Mouse (Mus musculus) forebrain, embryonic 14.5 days (tissue): ENCODE measurements around the gene Marc2. TPM values are rescaled to one million over a fixed set of nuclear protein-coding genes. Genes with fewer than 3 reads are reported as not detected.

Experiments
- ATAC-seq: fragments of 200-750 bp; cut with Nextera tagmentation; 2 replicates; pipeline ENCODE4 v1.8.0; 2017; ENCODE audit warnings: mild to moderate bottlenecking, moderate library complexity
- DNase-seq: peaks from one replicate; pipeline ENCODE4 v3.0.0-alpha.2; 2015; ENCODE audit warnings: low spot score
- H3K27ac ChIP-seq: fragments of 300-500 bp; sonication (generic); 2 replicates; pipeline ENCODE4 v1.5.1; 2014; ENCODE audit warnings: low read depth, mild to moderate bottlenecking, control low read depth, low read length, moderate library complexity
- H3K27me3 ChIP-seq: fragments of 300-500 bp; sonication (generic); replicated peaks from 2 replicates; pipeline ENCODE4 v1.6.1; 2014; ENCODE audit warnings: low read length, control low read depth, mixed read lengths; ENCODE audit not compliant: control insufficient read depth, insufficient read depth
- H3K36me3 ChIP-seq: fragments of 300-500 bp; sonication (generic); 2 replicates; pipeline ENCODE4 v1.6.1; 2014; ENCODE audit warnings: low read length, control low read depth; ENCODE audit not compliant: control insufficient read depth, insufficient read depth
- H3K4me1 ChIP-seq: fragments of 300-500 bp; sonication (generic); 2 replicates; pipeline ENCODE4 v1.6.1; 2014; ENCODE audit warnings: antibody characterized with exemption, low read length, control low read depth; ENCODE audit not compliant: control insufficient read depth, insufficient read depth
- H3K4me2 ChIP-seq: fragments of 300-500 bp; sonication (generic); 2 replicates; pipeline ENCODE4 v1.6.1; 2014; ENCODE audit warnings: mild to moderate bottlenecking, control low read depth, low read length
- H3K4me3 ChIP-seq: fragments of 300-500 bp; sonication (generic); 2 replicates; pipeline ENCODE4 v1.5.1; 2014; ENCODE audit warnings: low read depth, low read length, control low read depth
- H3K9ac ChIP-seq: fragments of 300-500 bp; sonication (generic); 2 replicates; pipeline ENCODE4 v1.6.1; 2014; ENCODE audit warnings: mild to moderate bottlenecking, low read length, control low read depth, moderate library complexity
- H3K9me3 ChIP-seq: fragments of 300-500 bp; sonication (generic); replicated peaks from 2 replicates; pipeline ENCODE4 v1.6.1; 2016; ENCODE audit warnings: low read length, control low read depth, mixed read lengths; ENCODE audit not compliant: control insufficient read depth
- WGBS: fragments of 180-500 bp; shearing (Covaris S2); extraction: QIAGEN DNeasy Blood & Tissue Kit; methylation state at CpG from one replicate; pipeline ENCODE4 v1.1.7; 2014; 5-methylcytosine and 5-hydroxymethylcytosine counted together
- polyA plus RNA-seq: library from polyadenylated mRNA; unstranded; fragments of >200 nt; fragmentation: Nextera tagmentation; extraction: Ambion mirVana; gene quantifications from 2 replicates; pipeline ENCODE4 v1.2.1, GENCODE M21; 2014

Marc2 gene
- polyA plus RNA-seq, 1 experiment from 2014 or later = 132 TPM

DNA sequence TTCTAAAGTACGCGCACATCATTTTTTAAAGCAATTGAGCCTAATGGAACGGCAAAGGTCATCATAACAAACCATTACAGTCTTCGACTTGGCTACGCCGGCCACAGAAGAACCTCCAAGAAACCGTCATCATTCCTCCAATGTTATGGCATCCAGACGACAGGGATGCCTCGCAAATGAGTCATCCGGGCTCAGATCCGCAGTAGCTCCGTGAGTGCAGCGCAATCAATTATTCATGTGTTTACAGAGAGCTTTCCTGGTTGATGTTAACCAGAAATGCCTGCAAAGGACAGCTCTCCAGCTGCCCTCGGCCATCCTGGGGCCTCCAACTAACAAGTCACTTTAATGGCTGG is 64.1 kb downstream of the Marc2 start:
- 90% methylated on average over 14 of the region's 14 CpGs for WGBS
- H3K27ac ChIP-seq = no peak overlapping the region
- ATAC-seq (no peak), DNase-seq (no peak)
- no peak overlapping the region for H3K4me2 ChIP-seq
- no peak overlapping the region for H3K9ac ChIP-seq
- H3K9me3 ChIP-seq = no peaks in the 10 kb centered on the region
- no peaks in the 10 kb centered on the region for H3K27me3 ChIP-seq
- H3K4me1 ChIP-seq = no peaks in the 10 kb centered on the region
- H3K36me3 ChIP-seq = no peaks in the 10 kb centered on the region
- H3K4me3 ChIP-seq = no peak overlapping the region

DNA sequence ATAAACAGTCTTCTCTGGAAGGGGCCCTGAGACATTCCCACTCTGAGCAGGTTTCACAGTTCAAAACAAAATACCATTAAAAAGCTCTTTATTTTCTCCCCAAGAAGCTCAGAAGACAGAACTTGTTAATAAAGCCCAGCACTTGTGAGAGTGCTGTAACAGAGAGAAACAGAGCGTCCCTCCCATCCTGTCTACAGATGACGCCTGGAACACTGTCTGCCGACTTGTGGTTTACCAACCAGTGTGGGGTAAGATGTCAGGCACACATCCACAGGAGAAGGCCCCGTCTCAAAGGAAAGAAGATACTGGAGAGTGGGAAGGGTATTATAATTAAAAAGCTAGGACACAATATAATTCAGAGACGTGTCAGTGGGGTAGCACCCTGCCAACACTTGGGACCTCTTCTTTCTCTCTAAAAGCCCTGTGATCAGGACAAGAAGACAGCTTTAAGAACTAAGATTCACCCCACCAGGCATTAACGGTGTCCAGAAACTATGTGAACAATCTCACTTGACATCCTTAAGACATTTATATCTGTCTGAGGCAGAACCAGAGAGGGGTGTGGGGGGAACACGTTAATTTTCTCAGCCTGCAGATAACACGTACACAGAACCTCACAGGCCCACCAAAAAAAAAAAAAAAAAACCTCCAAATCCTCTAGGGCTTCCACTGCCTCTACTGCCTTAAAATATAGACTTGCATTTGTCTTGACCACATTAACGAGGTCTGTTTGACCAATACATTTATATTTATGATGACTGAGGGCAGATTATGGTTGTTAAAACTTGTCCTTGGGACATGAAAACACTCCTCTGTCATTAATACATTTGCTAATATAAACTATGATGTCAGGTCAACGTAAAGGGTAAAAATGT is 64.7 kb downstream of the Marc2 start:
- Histone ChIP-seq H3K36me3 (no peaks in the 10 kb centered on the region), H3K27ac (no peak overlapping the region), H3K27me3 (no peaks in the 10 kb centered on the region), H3K4me1 (no peaks in the 10 kb centered on the region), H3K4me2 (no peak overlapping the region), H3K9me3 (no peaks in the 10 kb centered on the region), H3K9ac (no peak overlapping the region), H3K4me3 (no peak overlapping the region)
- DNase-seq = no peak
- 86% methylated on average over 10 of the region's 10 CpGs for WGBS
- no peak for ATAC-seq

DNA sequence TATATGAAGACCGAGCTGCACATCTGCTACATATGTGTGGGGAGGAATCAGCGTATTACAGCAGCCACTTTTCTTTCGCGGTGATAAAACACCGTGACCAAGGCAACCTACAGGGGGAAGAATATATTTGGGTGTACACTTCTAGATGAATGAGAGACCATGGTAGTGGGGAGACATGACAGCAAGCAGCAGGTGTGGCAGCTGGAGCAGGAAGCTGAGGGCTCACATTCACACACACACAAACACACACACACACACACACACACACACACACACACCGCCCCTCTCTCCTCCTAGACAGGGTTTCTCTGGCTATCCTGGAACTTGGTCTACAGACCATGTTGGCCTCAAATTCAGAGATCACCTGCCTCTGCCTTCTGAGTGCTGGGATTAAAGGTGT is 68.1 kb downstream of the Marc2 start:
- no peak overlapping the region for H3K4me2 ChIP-seq
- WGBS = 97% methylated on average over 6 of the region's 6 CpGs
- ATAC-seq = no peak

DNA sequence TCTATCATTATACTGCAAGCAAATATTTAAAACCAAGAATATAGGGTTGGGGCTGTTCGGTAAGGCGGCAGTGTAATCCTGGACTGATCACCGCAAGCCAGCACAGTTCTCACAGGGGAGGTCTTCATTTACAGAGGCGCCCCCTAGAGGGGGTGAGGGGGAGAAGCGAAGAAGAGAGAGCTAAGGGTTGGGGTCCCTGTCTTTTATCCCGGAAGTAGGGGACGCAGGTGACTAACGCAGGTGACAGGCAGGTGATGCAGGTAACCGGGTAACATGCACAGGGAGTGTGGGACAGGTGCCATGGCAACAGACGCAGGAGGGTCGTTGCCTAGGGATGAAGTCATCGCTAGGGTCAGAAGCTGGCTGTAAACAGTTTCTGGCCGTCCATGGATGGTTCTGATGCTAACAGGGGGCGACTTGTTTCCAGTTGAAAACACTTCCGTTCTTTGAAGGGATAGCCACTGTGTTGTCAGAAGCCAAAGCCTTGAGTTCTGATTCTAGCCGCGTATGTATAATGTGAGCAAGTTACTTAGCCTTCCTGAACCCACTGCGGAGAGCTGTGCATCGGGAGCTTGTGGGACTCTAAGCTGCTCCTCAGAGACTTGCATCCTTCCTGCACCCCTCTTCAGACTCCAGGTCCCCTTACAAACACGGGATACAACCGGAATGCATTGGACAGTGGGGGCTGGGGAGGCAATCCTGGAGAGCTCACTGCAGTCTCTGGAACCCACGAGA is 69.0 kb downstream of the Marc2 start:
- 33% methylated on average over 22 of the region's 22 CpGs for WGBS
- Histone ChIP-seq H3K4me3 (no peak overlapping the region), H3K9ac (no peak overlapping the region), H3K27ac (no peak overlapping the region), H3K27me3 (no peaks in the 10 kb centered on the region), H3K4me2 (no peak overlapping the region), H3K9me3 (no peaks in the 10 kb centered on the region), H3K36me3 (no peaks in the 10 kb centered on the region), H3K4me1 (no peaks in the 10 kb centered on the region)
- ATAC-seq (no peak), DNase-seq (peak; percentile 8)

More for the DNA sequence above, 68.1 kb downstream of the Marc2 start:
- no peak for DNase-seq
- H3K36me3 ChIP-seq = no peaks in the 10 kb centered on the region
- no peaks in the 10 kb centered on the region for H3K4me1 ChIP-seq
- no peaks in the 10 kb centered on the region for H3K9me3 ChIP-seq
- no peak overlapping the region for H3K9ac ChIP-seq
- H3K27me3 ChIP-seq = no peaks in the 10 kb centered on the region
- no peak overlapping the region for H3K27ac ChIP-seq
- H3K4me3 ChIP-seq = no peak overlapping the region

DNA sequence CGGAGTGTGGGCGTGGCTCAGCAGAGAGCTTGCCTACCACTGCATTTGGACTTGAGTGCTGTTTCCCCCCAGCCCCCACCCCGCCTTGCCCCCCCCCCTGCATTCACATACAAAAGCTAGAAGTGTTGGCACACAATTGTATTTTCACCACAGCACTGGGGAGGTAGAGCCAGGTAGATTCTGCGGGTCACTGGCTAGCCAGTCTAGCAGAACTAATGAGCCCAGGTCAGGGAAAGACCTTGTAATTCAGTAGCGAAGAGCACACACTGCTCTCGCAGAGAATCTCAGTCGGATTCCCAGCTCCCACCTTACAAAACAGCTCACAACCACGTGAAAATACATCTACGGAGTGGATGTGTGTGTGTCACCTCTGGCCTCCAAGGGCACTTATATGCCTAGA is 71.0 kb downstream of the Marc2 start:
- Histone ChIP-seq H3K27me3 (no peaks in the 10 kb centered on the region), H3K4me3 (no peak overlapping the region), H3K9ac (no peak overlapping the region), H3K9me3 (no peaks in the 10 kb centered on the region), H3K4me2 (no peak overlapping the region), H3K36me3 (no peaks in the 10 kb centered on the region), H3K27ac (no peak overlapping the region), H3K4me1 (no peaks in the 10 kb centered on the region)
- ATAC-seq = no peak
- 56% methylated on average over 9 of the region's 9 CpGs for WGBS
- DNase-seq = no peak

DNA sequence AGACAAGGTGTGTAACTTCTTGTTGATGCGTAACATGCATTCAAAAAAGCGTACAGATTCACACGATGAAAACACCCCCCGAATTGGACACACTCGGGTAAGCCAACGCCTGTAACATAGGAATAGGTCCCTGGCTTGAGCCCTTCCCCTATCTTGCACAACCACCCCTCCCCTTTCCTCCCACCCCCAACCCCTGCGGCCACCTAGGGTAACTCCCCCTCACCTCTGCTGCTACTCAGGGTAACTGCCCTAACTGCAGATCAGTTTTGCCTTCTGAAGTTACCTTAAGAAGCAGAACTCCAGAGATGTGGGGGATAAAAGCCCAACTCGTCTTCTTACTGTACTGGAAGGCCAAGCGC is 74.4 kb downstream of the Marc2 start:
- Histone ChIP-seq H3K27me3 (no peaks in the 10 kb centered on the region), H3K4me2 (peak overlapping the region; percentile 7; the same call in 1 of the 2 replicates), H3K36me3 (no peaks in the 10 kb centered on the region), H3K27ac (no peak overlapping the region), H3K4me1 (no peaks in the 10 kb centered on the region), H3K9me3 (no peaks in the 10 kb centered on the region), H3K9ac (no peak overlapping the region; the same call in 1 of the 2 replicates), H3K4me3 (no peak overlapping the region)
- no peak for DNase-seq
- ATAC-seq = no peak
- 12% methylated on average over 9 of the region's 9 CpGs for WGBS

DNA sequence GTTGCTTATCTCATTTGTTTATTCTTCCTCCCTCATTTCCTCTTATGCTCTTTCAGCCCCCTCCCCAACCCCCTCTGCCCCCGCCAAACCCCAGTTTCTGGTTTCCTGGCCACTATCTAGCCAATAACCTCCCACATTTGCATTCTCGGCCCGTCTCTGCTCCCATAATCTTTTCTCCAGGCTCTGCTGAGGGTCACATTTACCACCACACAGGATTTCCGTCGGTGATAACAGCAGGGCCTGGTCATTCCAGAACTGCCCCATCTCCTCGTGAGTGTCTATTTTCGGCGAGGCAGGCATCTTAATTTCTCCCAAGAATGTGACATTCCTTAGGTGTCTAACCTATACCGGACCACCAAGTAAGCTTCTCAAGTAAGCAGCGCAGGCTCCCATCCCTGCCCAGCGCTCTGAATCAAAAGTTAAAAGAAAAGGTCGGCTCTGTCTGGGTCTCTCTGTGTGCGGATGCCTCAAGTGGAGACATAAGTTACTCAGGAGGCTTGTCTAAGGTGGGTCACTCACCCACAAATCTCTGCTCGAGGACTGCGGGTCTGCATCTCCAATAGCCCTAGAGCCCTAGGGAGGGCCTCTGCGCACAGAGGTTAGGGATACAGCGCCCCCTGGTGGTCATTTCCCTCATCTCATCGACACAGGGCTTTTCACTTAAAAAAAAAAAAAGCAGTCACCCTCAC is 74.9 kb downstream of the Marc2 start:
- Histone ChIP-seq H3K36me3 (no peaks in the 10 kb centered on the region), H3K27ac (no peak overlapping the region), H3K9ac (no peak overlapping the region), H3K27me3 (no peaks in the 10 kb centered on the region), H3K9me3 (no peaks in the 10 kb centered on the region), H3K4me3 (no peak overlapping the region), H3K4me1 (no peaks in the 10 kb centered on the region), H3K4me2 (no peak overlapping the region)
- 32% methylated on average over 18 of the region's 18 CpGs for WGBS
- ATAC-seq (peak; percentile 40), DNase-seq (peak; percentile 76)

DNA sequence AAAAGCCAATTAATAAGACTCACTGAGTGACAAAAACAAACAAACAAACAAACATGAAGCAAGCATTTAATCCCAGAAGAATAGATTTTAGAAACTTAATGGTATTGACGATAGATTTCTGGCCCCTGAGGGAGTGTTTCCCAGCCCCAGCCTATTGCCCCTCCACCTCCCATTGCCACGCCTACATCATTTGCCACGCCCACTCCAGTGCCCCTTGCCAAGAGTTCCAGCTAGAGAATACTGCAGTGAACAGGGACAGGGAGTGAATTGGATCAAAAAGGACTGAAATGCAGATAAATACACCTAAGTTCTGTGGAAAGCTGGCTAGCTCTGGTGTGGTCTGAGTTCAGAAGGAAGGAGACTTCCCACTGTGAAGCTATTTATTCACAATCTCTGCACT is 82.4 kb downstream of the Marc2 start:
- WGBS = 51% methylated on average over 3 of the region's 3 CpGs
- Histone ChIP-seq H3K4me1 (no peaks in the 10 kb centered on the region), H3K4me3 (no peak overlapping the region)

More for the DNA sequence above, 82.4 kb downstream of the Marc2 start:
- DNase-seq = no peak
- Histone ChIP-seq H3K27ac (no peak overlapping the region), H3K9me3 (no peaks in the 10 kb centered on the region), H3K27me3 (no peaks in the 10 kb centered on the region), H3K36me3 (no peaks in the 10 kb centered on the region), H3K4me2 (no peak overlapping the region), H3K9ac (no peak overlapping the region)
- no peak for ATAC-seq
